Mouse (Mus musculus) liver, postnatal 0 days (tissue): ENCODE measurements around the gene Rbfox2. TPM values are rescaled to one million over a fixed set of nuclear protein-coding genes. Genes with fewer than 3 reads are reported as not detected.
A peak's percentile ranks its signal among the peaks of the same experiment; 100 is the strongest.

Experiments
- ATAC-seq: fragments of 200-750 bp; cut with Nextera tagmentation; 2 replicates; pipeline ENCODE4 v1.8.0; 2017; ENCODE audit warnings: mild to moderate bottlenecking, moderate library complexity
- DNase-seq: peaks from one replicate; pipeline ENCODE4 v3.0.0-alpha.2; 2016
- H3K27ac ChIP-seq: fragments of 300-500 bp; sonication (generic); 2 replicates; pipeline ENCODE4 v1.5.1; 2014; ENCODE audit warnings: antibody characterized with exemption, moderate library complexity, mild to moderate bottlenecking, low read depth
- H3K27me3 ChIP-seq: fragments of 300-500 bp; sonication (generic); 2 replicates; pipeline ENCODE4 v1.6.1; 2014; ENCODE audit warnings: low read length, control low read depth, mixed read lengths; ENCODE audit not compliant: insufficient read depth
- H3K36me3 ChIP-seq: fragments of 300-500 bp; sonication (generic); replicated peaks from 2 replicates; pipeline ENCODE4 v1.6.1; 2014; ENCODE audit warnings: mild to moderate bottlenecking, control low read depth, low read length, moderate library complexity, mixed read lengths; ENCODE audit not compliant: insufficient read depth
- H3K4me1 ChIP-seq: fragments of 300-500 bp; sonication (generic); 2 replicates; pipeline ENCODE4 v1.6.1; 2014; ENCODE audit warnings: antibody characterized with exemption, mild to moderate bottlenecking, control low read depth; ENCODE audit not compliant: insufficient read depth
- H3K4me2 ChIP-seq: fragments of 300-500 bp; sonication (generic); 2 replicates; pipeline ENCODE4 v1.6.1; 2014; ENCODE audit warnings: low read depth, mild to moderate bottlenecking, low read length, moderate library complexity, mixed read lengths
- H3K4me3 ChIP-seq: fragments of 300-500 bp; sonication (generic); 2 replicates; pipeline ENCODE4 v1.5.1; 2014; ENCODE audit warnings: low read depth, low read length
- H3K9ac ChIP-seq: fragments of 300-500 bp; sonication (generic); replicated peaks from 2 replicates; pipeline ENCODE4 v1.6.1; 2014; ENCODE audit warnings: mild to moderate bottlenecking, moderate library complexity
- H3K9me3 ChIP-seq: fragments of 300-500 bp; sonication (generic); 2 replicates; pipeline ENCODE4 v1.6.1; 2016; ENCODE audit warnings: mild to moderate bottlenecking, control low read depth, low read length, mixed read lengths
- CTCF ChIP-seq: sonication (generic); IDR thresholded peaks from 2 replicates; pipeline ENCODE4 v1.5.1; 2016; ENCODE audit warnings: antibody characterized with exemption, low read depth
- EP300 ChIP-seq: IDR thresholded peaks from 2 replicates; pipeline ENCODE4 v1.6.1; 2016; ENCODE audit warnings: antibody characterized with exemption, low read depth, mild to moderate bottlenecking
- WGBS: fragments of 180-500 bp; shearing (Covaris S2); extraction: QIAGEN DNeasy Blood & Tissue Kit; methylation state at CpG from one replicate; pipeline ENCODE4 v1.1.7; 2014; ENCODE audit not compliant: insufficient replicate concordance; 5-methylcytosine and 5-hydroxymethylcytosine counted together
- polyA plus RNA-seq: library from polyadenylated mRNA; unstranded; fragments of >200 nt; fragmentation: Nextera tagmentation; extraction: Ambion mirVana; gene quantifications from 2 replicates; pipeline ENCODE4 v1.2.1, GENCODE M21; 2015

Gene Rbfox2
- polyA plus RNA-seq, 1 experiment from 2014 or later: 6.9 TPM

DNA sequence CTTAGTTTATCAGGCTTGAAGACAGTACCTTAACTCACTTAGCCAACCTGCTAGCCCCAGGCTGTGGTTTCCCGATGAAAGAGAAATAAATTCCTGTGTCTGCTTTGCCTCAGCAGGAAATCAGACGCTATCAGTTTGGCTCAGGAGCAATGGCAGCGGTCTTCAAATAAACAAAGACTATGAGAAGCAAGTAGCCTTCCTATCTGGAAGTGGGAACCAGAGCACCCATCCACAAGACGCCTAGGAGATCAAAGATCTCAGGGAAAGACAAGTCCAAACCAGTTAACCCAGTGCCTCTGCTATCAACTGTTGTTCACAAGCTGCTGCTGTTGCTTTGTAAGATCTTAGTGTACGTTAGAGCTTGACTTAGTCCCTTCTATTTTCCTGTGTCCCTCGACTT lies 6.9 kb upstream of the Rbfox2 start:
- Histone ChIP-seq H3K9me3 (no peaks in the 10 kb centered on the region), H3K4me3 (no peak overlapping the region), H3K4me1 (peaks cover 5% of the 10 kb centered on the region), H3K9ac (no peak overlapping the region), H3K27me3 (no peaks in the 10 kb centered on the region), H3K4me2 (no peak overlapping the region), H3K27ac (no peak overlapping the region), H3K36me3 (no peaks in the 10 kb centered on the region)
- TF ChIP-seq EP300: no peak
- TF ChIP-seq CTCF: no peak
- DNase-seq: no peak
- ATAC-seq: no peak
- 25% methylated on average over 6 of the region's 6 CpGs for WGBS

DNA sequence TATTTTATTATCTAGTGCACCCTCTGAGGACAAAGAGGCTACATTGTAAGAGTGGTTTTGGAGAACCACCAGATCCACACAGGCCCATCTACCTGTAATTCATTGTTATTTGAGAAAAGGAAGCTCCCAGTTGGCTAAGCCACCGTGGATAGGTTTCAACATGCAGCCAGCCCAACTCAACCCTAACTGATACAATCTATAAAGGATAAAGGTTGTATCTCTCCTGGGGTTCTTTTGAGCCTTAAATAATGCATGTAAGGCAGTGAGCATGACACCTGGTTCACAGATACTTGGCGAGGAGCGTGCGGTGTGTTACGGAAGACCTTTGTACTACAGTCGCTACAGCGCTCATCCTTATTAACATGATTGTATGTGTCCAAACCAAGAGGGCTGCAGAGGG lies 6.0 kb upstream of the Rbfox2 start:
- Histone ChIP-seq H3K27ac (no peak overlapping the region), H3K36me3 (no peaks in the 10 kb centered on the region), H3K4me3 (no peak overlapping the region), H3K4me2 (no peak overlapping the region), H3K4me1 (peaks cover 5% of the 10 kb centered on the region), H3K27me3 (no peaks in the 10 kb centered on the region), H3K9me3 (no peaks in the 10 kb centered on the region), H3K9ac (no peak overlapping the region)
- TF ChIP-seq CTCF (no peak), EP300 (no peak)
- DNase-seq (no peak), ATAC-seq (no peak)
- 88% methylated on average over 7 of the region's 7 CpGs for WGBS

DNA sequence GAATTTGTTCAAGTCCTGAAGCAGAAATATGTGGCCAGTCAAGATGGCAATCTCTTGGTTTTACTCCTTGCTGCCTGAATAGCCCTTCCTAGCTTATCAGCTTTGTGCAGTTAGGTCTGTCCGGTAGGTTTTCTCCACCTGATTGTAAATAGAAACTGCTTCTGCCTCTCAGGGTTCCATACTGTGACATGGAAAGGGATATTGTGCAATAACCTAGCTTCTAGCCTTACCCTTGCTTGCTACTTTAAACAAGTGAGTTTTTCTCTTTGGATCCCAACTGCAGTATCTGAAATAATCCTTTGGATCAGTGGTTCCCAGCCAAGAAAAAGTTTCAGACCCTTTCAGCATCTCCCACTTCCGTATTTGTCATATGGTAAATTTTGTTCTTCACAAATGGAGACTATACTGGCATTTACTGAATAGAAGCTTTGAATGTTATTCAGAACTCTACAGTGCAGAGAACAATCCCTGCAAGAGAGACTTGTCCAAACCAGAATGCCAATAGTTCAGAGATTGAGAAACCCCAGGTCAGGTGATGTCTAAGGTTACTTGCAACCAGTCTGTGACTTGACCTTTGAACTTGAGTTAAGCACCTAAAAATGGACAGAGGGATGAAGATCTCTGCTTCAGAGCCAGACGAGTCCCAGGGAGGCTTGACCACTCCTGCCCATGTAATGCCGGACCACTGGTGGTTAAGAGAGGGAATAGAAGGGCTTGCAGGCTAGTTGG lies 1.1 kb upstream of the Rbfox2 start:
- H3K36me3 ChIP-seq: no peaks in the 10 kb centered on the region
- peak overlapping the region; percentile 44 for H3K27ac ChIP-seq
- H3K27me3 ChIP-seq: peaks cover 21% of the 10 kb centered on the region
- peaks cover 22% of the 10 kb centered on the region for H3K4me1 ChIP-seq
- no peak overlapping the region for H3K4me3 ChIP-seq
- H3K9ac ChIP-seq: no peak overlapping the region
- H3K4me2 ChIP-seq: 0 out of 2 replicates have a peak overlapping the region, but pooled peaks have one; percentile 79
- DNase-seq: no peak
- no peaks in the 10 kb centered on the region for H3K9me3 ChIP-seq
- TF ChIP-seq EP300 (no peak), CTCF (no peak)
- 49% methylated on average over 4 of the region's 4 CpGs for WGBS
- no peak for ATAC-seq

DNA sequence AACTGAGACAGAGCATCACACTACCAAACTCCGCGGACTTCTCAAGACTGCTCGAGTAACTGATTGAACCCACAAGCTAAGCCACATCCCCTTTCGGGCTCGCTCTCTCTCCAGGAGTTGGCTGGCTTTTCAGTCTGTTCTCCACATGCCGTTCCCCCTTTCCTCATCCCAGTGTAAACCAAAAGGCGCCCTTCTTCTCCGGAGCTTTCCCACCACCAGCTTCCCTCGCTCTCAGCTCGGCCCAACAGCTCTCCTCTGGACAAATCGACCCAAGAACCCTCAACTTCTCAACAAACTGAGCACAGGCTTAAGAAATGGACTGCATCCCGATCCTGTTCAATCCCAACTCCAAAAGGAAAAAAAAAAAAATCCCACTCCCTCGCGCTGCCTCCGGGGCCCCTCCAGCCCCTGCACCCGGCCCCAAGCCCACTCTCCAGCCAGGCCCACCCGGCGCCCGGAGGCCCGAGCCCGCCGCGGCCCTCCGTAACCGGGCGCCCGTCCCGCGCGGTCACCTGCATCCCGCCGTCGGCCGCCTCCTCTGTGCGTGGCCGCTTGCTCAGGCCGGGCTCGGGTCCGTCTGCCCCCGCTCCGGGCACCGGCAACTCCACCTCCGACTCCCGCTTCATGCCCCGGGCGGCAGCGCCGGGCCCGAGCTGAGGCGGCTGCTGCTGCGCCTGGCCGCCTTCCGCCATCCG lies 805 bp downstream of the Rbfox2 start:
- ATAC-seq (peak; percentile 13; the same call in 1 of the 2 replicates), DNase-seq (peak; percentile 21)
- 0% methylated on average over 43 of the region's 54 CpGs for WGBS
- Histone ChIP-seq H3K4me2 (peak overlapping the region; percentile 79), H3K9me3 (no peaks in the 10 kb centered on the region), H3K4me3 (peak overlapping the region; percentile 65), H3K9ac (peak overlapping the region; percentile 82), H3K27me3 (peaks cover 21% of the 10 kb centered on the region), H3K4me1 (peaks cover 22% of the 10 kb centered on the region), H3K27ac (peak overlapping the region; percentile 89), H3K36me3 (no peaks in the 10 kb centered on the region)
- TF ChIP-seq CTCF (no peak), EP300 (no peak)

DNA sequence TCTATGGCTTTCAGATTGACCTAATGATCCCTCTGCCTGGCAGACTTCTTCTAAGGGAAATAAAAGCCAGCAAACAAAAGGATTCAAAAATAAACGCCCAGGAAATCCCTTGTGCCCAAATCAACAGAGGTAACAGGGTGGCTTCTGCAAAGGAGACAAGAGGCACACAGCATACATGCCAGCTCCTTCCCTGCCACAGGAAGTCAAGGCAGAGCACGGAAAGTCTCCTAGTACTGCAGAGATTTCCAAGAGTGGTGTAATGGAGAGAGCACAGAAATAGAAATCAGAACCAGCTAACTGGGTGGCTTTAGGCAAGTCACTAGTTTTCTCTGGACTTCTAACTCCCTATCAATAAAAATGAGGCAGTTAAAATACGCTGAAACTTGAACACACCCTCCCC lies 1.8 kb downstream of the Rbfox2 start:
- peak overlapping the region; percentile 79 for H3K4me2 ChIP-seq
- TF ChIP-seq EP300 (no peak), CTCF (no peak)
- H3K9me3 ChIP-seq: no peaks in the 10 kb centered on the region
- ATAC-seq (no peak), DNase-seq (no peak)
- no peaks in the 10 kb centered on the region for H3K36me3 ChIP-seq
- H3K4me3 ChIP-seq: no peak overlapping the region
- 22% methylated on average over 3 of the region's 3 CpGs for WGBS
- no peak overlapping the region for H3K27ac ChIP-seq
- no peak overlapping the region for H3K9ac ChIP-seq
- peaks cover 21% of the 10 kb centered on the region for H3K27me3 ChIP-seq
- H3K4me1 ChIP-seq: peaks cover 22% of the 10 kb centered on the region

DNA sequence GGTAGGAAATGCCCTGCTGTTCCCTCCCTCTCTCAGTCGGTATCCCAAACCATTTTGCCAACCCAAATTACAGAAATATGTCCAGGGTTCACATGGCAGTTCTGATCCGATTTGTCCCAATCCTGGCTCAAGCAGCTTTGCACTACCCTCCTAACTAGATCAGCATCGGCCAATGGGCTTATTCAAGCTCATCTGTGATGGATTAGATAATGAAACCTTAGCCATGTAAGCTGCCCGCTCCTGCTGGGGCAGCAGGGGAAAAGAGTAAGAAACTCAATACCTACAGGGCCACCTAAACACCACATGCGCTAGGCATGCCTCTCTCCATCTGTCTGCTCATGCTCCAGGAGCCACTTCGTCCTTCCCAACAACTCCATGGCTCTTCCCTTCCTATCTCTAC lies 5.7 kb downstream of the Rbfox2 start:
- ATAC-seq (no peak), DNase-seq (no peak)
- TF ChIP-seq EP300 (no peak), CTCF (no peak)

More for the DNA sequence above, 5.7 kb downstream of the Rbfox2 start:
- no peak overlapping the region for H3K4me2 ChIP-seq
- H3K27ac ChIP-seq: no peak overlapping the region
- H3K9ac ChIP-seq: no peak overlapping the region
- H3K4me1 ChIP-seq: peaks cover 13% of the 10 kb centered on the region
- 73% methylated on average over 6 of the region's 6 CpGs for WGBS
- H3K4me3 ChIP-seq: no peak overlapping the region
- H3K36me3 ChIP-seq: no peaks in the 10 kb centered on the region
- no peaks in the 10 kb centered on the region for H3K9me3 ChIP-seq
- peaks cover 7% of the 10 kb centered on the region; the same call in 1 of the 2 replicates for H3K27me3 ChIP-seq
